Mouse (Mus musculus) spleen, embryonic (tissue): Measurements from ENCODE around the gene Cwc22.

Experiments used
- CTCF ChIA-PET: fragments of 350-600 bp; sonication (Branson Sonifier 250); formaldehyde crosslinking; loops from one replicate; lab custom pipeline; 2022; lab: Charles Lee

Cwc22 gene

DNA sequence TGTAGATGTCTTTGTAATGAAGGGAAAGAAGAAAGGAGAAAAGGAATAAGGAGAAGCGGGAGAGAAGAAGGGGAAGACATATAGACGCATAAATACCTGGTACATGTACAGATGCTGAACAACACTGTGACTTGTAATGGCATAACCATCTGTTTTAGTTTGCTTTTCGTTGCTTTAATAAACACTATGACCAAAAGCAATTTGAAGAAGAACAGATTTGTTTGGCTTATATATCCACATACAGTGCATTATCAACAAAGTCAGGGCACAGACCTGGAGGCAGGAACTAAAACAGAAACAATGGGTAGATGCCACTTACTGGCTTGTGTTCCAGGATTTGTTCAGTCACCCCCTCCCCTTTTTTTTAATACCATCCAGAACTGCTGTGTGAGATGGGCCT, 24.4 kb upstream of the Cwc22 start:
- CTCF ChIA-PET: no interaction called here

- CTCF ChIA-PET: no interaction called here
These were observed 23.8 kb upstream of the Cwc22 start for GRCm38 (mm10) chr2:77969956-77970355.

DNA sequence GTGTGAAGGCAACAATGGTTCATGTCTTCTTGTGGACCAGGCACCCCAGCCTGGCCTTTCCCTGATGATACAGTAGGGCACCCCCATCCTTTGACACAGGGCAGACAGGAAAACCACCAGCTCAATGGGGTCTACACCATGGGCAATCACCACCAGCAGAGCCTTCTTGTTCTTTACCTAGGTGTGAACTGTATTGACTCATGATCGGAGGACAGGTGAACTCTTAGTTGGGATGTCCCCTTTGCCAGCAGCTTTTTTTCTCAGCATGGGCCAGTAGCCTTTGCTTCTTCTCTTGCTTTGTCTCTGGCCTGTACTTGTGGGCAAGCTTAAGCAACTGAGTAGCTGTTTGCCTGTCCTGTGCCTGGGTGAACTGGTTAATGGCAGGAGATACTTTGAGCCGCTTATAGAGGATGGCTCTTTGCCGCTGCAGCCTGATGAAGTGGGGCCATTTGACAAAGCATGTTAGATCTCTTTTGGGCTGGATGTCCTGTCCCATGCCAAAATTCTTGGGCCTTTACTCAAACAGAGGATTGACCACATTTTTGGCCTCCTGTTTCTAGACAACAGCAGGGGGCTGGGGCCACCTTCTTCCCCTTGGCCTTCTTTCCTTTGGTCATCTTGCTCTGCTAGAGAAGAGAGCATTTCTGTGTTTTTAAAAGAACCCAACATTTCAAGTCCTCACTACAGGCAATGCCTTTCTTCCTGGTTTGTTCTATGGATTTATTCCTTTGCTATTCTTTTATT, 16.4 kb upstream of the Cwc22 start:
- CTCF ChIA-PET: no interaction called here

- CTCF ChIA-PET: no interaction called here
These were observed 15.1 kb upstream of the Cwc22 start for GRCm38 (mm10) chr2:77961256-77961655.

DNA sequence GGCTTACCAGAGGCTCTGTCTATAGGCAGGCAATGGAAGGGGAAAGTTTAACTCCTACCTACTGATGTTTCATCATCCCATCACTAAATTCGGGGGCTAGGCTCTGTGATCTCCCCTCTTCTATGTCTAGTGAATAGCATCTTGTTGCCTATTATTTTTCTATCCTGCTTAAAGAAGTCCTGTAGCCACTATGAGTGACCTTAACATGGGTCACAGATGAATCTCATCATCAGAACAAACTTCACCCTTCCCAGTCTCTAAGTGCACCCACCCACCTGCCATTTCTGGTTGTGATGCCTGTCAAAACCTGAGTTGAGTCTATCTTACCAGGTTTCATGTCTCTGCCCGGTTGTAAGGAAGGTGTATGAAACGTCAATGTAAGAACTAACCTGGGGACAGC, 14.5 kb upstream of the Cwc22 start:
- CTCF ChIA-PET: no interaction called here

- CTCF ChIA-PET: no interaction called here
These were observed 13.2 kb upstream of the Cwc22 start for GRCm38 (mm10) chr2:77959341-77959740.

DNA sequence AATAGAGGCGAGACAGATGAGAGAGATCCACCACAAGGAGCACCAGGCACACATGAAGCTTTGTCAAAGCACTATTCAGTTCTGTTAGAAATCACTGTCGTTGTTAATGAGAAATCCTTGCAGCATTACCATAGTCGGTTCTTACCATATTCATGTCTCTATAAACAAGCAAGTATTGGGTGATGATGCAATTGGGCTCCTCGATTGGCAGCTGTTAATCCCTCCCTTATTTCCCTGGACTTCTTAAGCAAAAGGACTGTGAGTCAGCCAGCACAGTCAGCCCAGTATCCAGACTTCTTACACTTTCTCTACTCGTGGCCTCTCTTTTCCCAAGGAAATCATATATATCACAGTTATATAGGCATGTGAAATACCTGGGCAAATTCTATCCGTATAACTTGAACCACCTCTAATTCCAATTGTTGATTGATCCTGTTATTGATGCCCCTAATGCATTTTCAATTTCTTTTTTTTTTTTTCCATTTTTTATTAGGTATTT, 5.3 kb upstream of the Cwc22 start:
- CTCF ChIA-PET: no interaction called here

DNA sequence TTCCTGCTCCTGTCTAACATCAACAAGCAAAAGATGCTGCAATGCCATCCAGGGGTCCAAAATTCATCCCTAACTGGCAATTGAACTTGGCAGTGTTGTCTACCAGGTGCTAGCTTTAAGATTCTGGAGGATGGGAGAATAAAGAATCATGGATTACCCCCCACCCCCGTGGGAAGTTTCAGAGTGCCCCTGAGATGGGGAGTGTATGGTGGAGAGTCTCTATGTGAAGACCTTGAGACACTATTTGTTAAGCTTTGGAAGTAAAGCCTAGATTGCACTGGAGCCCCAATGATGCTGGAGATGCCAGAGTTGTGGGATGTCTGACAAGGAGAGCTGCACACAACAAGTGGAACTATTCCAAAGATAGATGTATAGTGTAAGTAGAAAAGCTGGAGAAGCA, 3.9 kb upstream of the Cwc22 start:
- CTCF ChIA-PET: no interaction called here

DNA sequence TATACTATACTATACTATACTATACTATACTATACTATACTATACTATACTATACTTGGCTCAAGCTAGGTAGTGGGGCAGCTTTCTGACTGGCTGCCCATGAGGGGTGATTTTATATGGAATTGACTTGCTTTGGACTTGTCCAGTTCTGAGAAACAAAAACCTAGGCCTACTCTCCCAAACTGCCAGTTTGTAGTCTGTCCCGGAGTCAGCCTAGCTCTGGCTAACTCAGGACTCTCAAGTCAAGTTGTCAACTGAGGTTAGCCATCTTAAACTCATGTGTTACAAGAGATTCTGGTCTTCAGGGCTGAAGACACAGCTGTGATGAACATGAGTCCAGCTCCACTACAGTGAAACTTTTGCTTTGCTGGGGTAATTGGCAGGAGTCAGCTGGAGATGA, 3.3 kb upstream of the Cwc22 start:
- CTCF ChIA-PET: no interaction called here

GRCm38 (mm10) chr2:77948921-77949320, 2.7 kb upstream of the Cwc22 start:
- CTCF ChIA-PET: no interaction called here

GRCm38 (mm10) chr2:77948126-77948525, 2.0 kb upstream of the Cwc22 start:
- CTCF ChIA-PET: interaction anchor here (0.6 kb wide), 1 partner anchor 1562 kb away, joined by 5 read pairs; no protein-coding TSS in a partner anchor

- CTCF ChIA-PET: interaction anchor here (0.8 kb wide), 1 partner anchor 1831 kb away, joined by 4 read pairs; no protein-coding TSS in a partner anchor
These were observed 1.1 kb upstream of the Cwc22 start for GRCm38 (mm10) chr2:77947161-77947870.

DNA sequence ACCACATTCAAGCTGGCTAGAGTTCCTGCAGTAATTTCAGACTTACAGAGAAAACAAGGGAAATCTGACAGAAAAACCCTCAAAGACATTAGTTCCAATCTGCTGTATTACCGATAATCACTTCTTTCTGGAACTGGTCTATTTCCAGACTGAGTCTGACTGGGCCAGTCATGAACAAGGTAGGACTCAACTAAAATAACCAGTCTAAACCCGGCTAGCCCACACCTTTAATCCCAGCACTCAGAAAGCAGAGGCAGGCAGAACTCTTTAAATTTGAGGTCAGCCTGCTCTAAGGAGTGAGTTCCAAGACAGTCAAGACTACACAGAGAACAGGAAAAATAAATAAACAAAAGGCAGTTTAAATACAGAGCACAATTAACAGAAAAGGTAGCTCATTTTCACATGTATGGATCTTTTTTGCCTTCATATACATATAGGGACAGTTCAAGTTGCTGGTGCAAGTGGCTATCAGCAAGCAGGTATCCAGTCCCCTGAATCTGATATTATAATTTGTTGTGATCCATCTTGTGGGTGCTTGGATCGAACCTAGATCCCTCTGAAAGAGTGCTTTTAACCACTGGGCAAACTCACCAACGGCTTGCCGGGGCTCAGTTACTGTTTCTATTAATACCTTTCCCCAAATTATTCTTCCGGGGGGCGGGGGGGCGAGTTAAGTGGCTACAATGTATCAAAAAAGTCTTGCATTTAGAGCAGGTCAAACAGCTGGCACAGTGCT, 1.1 kb downstream of the Cwc22 start:
- CTCF ChIA-PET: no interaction called here

DNA sequence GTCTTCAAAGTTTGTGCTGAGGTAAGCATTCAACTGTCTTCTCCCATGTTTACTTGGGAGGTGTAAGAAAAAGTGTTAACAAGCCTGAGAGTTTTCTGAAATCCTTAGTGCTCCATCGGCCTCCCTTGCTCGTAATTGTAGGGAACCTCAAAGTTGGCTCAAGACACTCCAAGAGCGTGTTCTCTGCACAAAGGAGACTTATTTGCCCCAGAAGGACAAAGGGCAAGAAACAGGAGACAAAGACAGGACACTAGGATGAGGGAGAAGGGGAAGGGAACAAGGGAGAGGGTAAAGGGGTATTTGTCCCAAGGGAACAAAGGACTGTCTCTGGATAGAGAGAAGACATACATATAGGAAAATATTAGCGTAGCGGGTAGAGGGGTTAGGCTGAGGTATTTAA, 1.9 kb downstream of the Cwc22 start:
- CTCF ChIA-PET: no interaction called here

GRCm38 (mm10) chr2:77941944-77942343, 4.2 kb downstream of the Cwc22 start:
- CTCF ChIA-PET: no interaction called here

DNA sequence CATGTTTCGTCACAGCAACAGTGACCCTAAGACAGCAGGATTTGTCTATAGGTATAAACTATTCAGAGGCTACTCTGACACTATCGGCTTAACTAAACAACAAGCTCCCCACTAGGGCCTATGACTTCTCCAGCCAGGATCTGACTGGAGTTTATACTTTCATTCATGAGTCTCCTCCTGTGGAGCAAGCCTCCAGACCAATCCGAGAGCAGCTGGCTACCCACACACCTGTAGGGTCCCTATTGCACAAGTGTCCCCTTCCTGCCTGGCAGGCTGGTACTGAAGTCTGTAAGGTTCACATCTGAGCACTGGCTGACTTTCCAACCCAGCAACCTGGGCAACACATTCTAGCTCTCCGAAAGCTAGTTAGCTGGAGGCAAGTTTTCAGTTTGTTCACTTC, 7.9 kb downstream of the Cwc22 start:
- CTCF ChIA-PET: no interaction called here

DNA sequence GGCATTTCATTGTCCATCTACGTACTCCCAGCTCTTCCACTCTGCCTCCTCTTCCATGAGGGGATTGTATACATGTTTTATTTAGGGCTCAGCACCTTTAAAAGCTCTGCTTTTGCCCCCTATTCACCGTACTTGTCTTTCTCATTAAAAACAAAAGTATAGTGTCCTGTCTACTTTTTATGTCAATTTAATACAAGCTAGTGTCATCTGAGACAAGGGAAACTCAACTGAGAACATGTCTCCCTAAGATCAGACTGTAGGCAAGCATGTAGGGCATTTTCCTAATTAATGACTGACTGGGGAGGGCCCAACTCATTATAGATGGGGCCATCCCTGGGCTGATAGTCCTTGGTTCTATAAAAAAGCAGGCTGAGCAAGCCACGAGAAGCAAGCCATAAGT, 8.4 kb downstream of the Cwc22 start:
- CTCF ChIA-PET: no interaction called here

GRCm38 (mm10) chr2:77934138-77934537, 12.0 kb downstream of the Cwc22 start:
- CTCF ChIA-PET: no interaction called here

DNA sequence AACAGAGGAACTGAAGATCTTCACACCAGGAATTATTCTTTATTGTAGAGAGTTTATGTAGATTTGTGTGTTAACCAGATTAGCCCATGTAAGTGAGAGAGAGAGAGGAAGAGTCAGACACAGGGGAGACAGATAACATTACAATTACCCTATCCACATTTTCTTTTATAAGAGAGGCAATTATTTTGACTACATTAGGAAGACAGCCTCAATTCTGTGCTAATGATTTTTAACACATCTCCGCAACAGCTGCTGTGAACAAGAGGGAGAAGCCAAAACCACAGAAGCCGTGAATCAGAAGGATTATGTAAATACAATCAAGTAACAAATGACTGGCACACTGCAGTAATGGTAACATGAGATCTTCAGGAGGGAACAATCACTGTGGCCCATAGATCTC, 12.5 kb downstream of the Cwc22 start:
- CTCF ChIA-PET: no interaction called here

GRCm38 (mm10) chr2:77931958-77932357, 14.2 kb downstream of the Cwc22 start:
- CTCF ChIA-PET: no interaction called here

DNA sequence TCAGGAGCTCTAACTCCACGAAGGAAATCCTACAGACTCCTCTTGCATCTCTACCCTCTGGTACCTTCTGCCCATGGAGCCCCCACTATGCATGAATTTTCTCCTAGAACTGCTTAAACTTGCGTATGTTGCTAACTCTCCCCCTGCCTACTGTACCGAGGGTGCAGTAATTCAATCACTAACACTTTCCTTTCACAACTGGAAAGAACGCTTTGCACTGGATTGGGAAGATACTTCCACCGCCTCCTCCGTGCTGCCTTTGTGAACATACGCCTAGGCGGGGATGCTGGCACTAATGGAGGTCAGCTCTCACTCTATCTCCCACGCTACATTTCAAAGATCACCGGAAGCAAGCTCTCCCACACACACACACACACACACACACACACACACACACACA, 17.8 kb downstream of the Cwc22 start:
- CTCF ChIA-PET: no interaction called here

- CTCF ChIA-PET: no interaction called here
These were observed 19.7 kb downstream of the Cwc22 start for GRCm38 (mm10) chr2:77926468-77926867.
